Mouse (Mus musculus): ENCODE data around the gene Gfer.
A peak's percentile ranks its signal among the peaks of the same experiment; 100 is the strongest.
"Not testable (repeated sequence)": the region's sequence is repeated elsewhere in the genome, so short reads cannot be mapped to it uniquely, and the experiment has no call there.

The Gfer gene

GRCm38 (mm10) chr17:24723122-24723880, 27.3 kb upstream of the Gfer start:
- DNase-seq (ENCODE audit: extremely low read depth, low read depth, low spot score), result no peak

- DNase-seq (ENCODE audit: extremely low read depth, low read depth, low spot score), result no peak
Measured at GRCm38 (mm10) chr17:24722220-24722924, 26.4 kb upstream of the Gfer start.

- not testable (repeated sequence) for DNase-seq (ENCODE audit: extremely low read depth, low read depth, low spot score)
Measured at GRCm38 (mm10) chr17:24721383-24721955, 25.5 kb upstream of the Gfer start.

GRCm38 (mm10) chr17:24720616-24721015, 24.7 kb upstream of the Gfer start:
- not testable (repeated sequence) for DNase-seq (ENCODE audit: extremely low read depth, low read depth, low spot score)

GRCm38 (mm10) chr17:24719494-24720222, 23.7 kb upstream of the Gfer start:
- peak; percentile 75 for DNase-seq (ENCODE audit: extremely low read depth, low read depth, low spot score)

GRCm38 (mm10) chr17:24718938-24719337, 23.0 kb upstream of the Gfer start:
- not testable (repeated sequence) for DNase-seq (ENCODE audit: extremely low read depth, low read depth, low spot score)

- DNase-seq (ENCODE audit: extremely low read depth, low read depth, low spot score), result no peak
Measured at GRCm38 (mm10) chr17:24717943-24718342, 22.0 kb upstream of the Gfer start, which contains the start of the genes Rnf151 and Rps2. TSS of gene Rnf151 (minus strand) at chr17:24718063. TSS of gene Rps2 (plus strand) at chr17:24718116.

- DNase-seq (ENCODE audit: extremely low read depth, low read depth, low spot score), result no peak
Measured at GRCm38 (mm10) chr17:24716166-24716682, 20.3 kb upstream of the Gfer start.

- DNase-seq (ENCODE audit: extremely low read depth, low read depth, low spot score), result no peak
Measured at GRCm38 (mm10) chr17:24715556-24715955, 19.6 kb upstream of the Gfer start.

GRCm38 (mm10) chr17:24708646-24709045, 12.7 kb upstream of the Gfer start:
- DNase-seq (ENCODE audit: extremely low read depth, low read depth, low spot score), result no peak

GRCm38 (mm10) chr17:24707801-24708425, 12.0 kb upstream of the Gfer start:
- no peak for DNase-seq (ENCODE audit: extremely low read depth, low read depth, low spot score)

- no peak for DNase-seq (ENCODE audit: extremely low read depth, low read depth, low spot score)
Measured at GRCm38 (mm10) chr17:24706982-24707800, 11.2 kb upstream of the Gfer start, which contains the start of gene Tbl3. TSS of gene Tbl3 (minus strand) at chr17:24707660.

- DNase-seq (ENCODE audit: extremely low read depth, low read depth, low spot score), result no peak
Measured at GRCm38 (mm10) chr17:24705821-24706220, 9.9 kb upstream of the Gfer start.

- DNase-seq (ENCODE audit: extremely low read depth, low read depth, low spot score), result no peak
Measured at GRCm38 (mm10) chr17:24701251-24701650, 5.3 kb upstream of the Gfer start.

- no peak for DNase-seq (ENCODE audit: extremely low read depth, low read depth, low spot score)
Measured at GRCm38 (mm10) chr17:24699473-24699872, 3.5 kb upstream of the Gfer start.

- DNase-seq (ENCODE audit: extremely low read depth, low read depth, low spot score), result no peak
Measured at GRCm38 (mm10) chr17:24698715-24699114, 2.8 kb upstream of the Gfer start.

- no peak for DNase-seq (ENCODE audit: extremely low read depth, low read depth, low spot score)
Measured at GRCm38 (mm10) chr17:24697985-24698384, 2.0 kb upstream of the Gfer start.

GRCm38 (mm10) chr17:24695326-24696010, 488 bp downstream of the Gfer start:
- DNase-seq (ENCODE audit: extremely low read depth, low read depth, low spot score), result no peak

GRCm38 (mm10) chr17:24692385-24692784, 3.6 kb downstream of the Gfer start:
- no peak for DNase-seq (ENCODE audit: extremely low read depth, low read depth, low spot score)

All from fat pad, adult 2 months (tissue).